Mouse (Mus musculus) hindbrain, embryonic 15.5 days (tissue): Measurements from ENCODE around the gene 4930404H24Rik. TPM values are rescaled to one million over a fixed set of nuclear protein-coding genes. Genes with fewer than 3 reads are reported as not detected.
"Not testable (repeated sequence)": the region's sequence is repeated elsewhere in the genome, so short reads cannot be mapped to it uniquely, and the experiment has no call there.

ENCODE experiments used
- ATAC-seq: fragments of 200-750 bp; cut with Nextera tagmentation; 2 replicates; pipeline ENCODE4 v1.8.0; 2017; ENCODE audit warnings: low read depth, moderate number of reproducible peaks, moderate TSS enrichment; ENCODE audit not compliant: low FRiP score
- H3K27ac ChIP-seq: fragments of 300-500 bp; sonication (generic); replicated peaks from 2 replicates; pipeline ENCODE4 v1.5.1; 2015; ENCODE audit warnings: mild to moderate bottlenecking, inconsistent platforms
- H3K27me3 ChIP-seq: fragments of 300-500 bp; sonication (generic); 2 replicates; pipeline ENCODE4 v1.6.1; 2015; ENCODE audit warnings: control low read depth, inconsistent platforms
- H3K36me3 ChIP-seq: fragments of 300-500 bp; sonication (generic); 2 replicates; pipeline ENCODE4 v1.6.1; 2015; ENCODE audit warnings: control low read depth, inconsistent platforms
- H3K4me1 ChIP-seq: fragments of 300-500 bp; sonication (generic); replicated peaks from 2 replicates; pipeline ENCODE4 v1.6.1; 2015; ENCODE audit warnings: control low read depth, inconsistent platforms
- H3K4me2 ChIP-seq: fragments of 300-500 bp; sonication (generic); 2 replicates; pipeline ENCODE4 v1.6.1; 2015; ENCODE audit warnings: moderate library complexity, mild to moderate bottlenecking, inconsistent platforms
- H3K4me3 ChIP-seq: fragments of 300-500 bp; sonication (generic); 2 replicates; pipeline ENCODE4 v1.5.1; 2015; ENCODE audit warnings: mild to moderate bottlenecking, inconsistent platforms
- H3K9ac ChIP-seq: fragments of 300-500 bp; sonication (generic); 2 replicates; pipeline ENCODE4 v1.6.1; 2015; ENCODE audit warnings: inconsistent platforms
- H3K9me3 ChIP-seq: fragments of 300-500 bp; sonication (generic); 2 replicates; pipeline ENCODE4 v1.6.1; 2016; ENCODE audit warnings: control low read depth, inconsistent platforms
- WGBS: fragments of 180-500 bp; shearing (Covaris S2); methylation state at CpG from one replicate; pipeline ENCODE4 v1.1.7; 2015; 5-methylcytosine and 5-hydroxymethylcytosine counted together
- polyA plus RNA-seq: library from polyadenylated mRNA; unstranded; fragments of >200 nt; fragmentation: Nextera tagmentation; extraction: Ambion mirVana; gene quantifications from 2 replicates; pipeline ENCODE4 v1.2.1, GENCODE M21; 2015

Gene 4930404H24Rik
- polyA plus RNA-seq, 1 experiment from 2014 or later, result not detected

- no peak overlapping the region for H3K4me3 ChIP-seq
Observed at GRCm38 (mm10) chr2:153483118-153483983, 9.2 kb upstream of the 4930404H24Rik start.

GRCm38 (mm10) chr2:153484071-153484470 lies 8.5 kb upstream of the 4930404H24Rik start:
- 27% methylated on average over 4 of the region's 4 CpGs for WGBS
- peak overlapping the region; percentile 39; the same call in 1 of the 2 replicates for H3K4me2 ChIP-seq
- ATAC-seq, result peak; percentile 12; the same call in 1 of the 2 replicates
- no peak overlapping the region for H3K9ac ChIP-seq
- peaks cover 43% of the 10 kb centered on the region for H3K4me1 ChIP-seq
- H3K36me3 ChIP-seq, result no peaks in the 10 kb centered on the region
- H3K9me3 ChIP-seq, result no peaks in the 10 kb centered on the region
- no peak overlapping the region for H3K4me3 ChIP-seq
- no peaks in the 10 kb centered on the region for H3K27me3 ChIP-seq
- H3K27ac ChIP-seq, result peak overlapping the region; percentile 83

More at GRCm38 (mm10) chr2:153483118-153483983, 9.2 kb upstream of the 4930404H24Rik start:
- Histone ChIP-seq H3K27me3 (no peaks in the 10 kb centered on the region), H3K9ac (peak overlapping the region; percentile 39), H3K4me2 (peak overlapping the region; percentile 39), H3K27ac (peak overlapping the region; percentile 83), H3K36me3 (no peaks in the 10 kb centered on the region), H3K9me3 (no peaks in the 10 kb centered on the region), H3K4me1 (peaks cover 43% of the 10 kb centered on the region)
- WGBS, result 4% methylated on average over 20 of the region's 20 CpGs
- peak; percentile 70 for ATAC-seq

GRCm38 (mm10) chr2:153490116-153490515 lies 2.5 kb upstream of the 4930404H24Rik start:
- no peaks in the 10 kb centered on the region for H3K9me3 ChIP-seq
- no peak overlapping the region for H3K4me2 ChIP-seq
- no peak overlapping the region for H3K9ac ChIP-seq
- H3K36me3 ChIP-seq, result no peaks in the 10 kb centered on the region
- no peaks in the 10 kb centered on the region for H3K27me3 ChIP-seq
- no peak overlapping the region for H3K27ac ChIP-seq
- H3K4me1 ChIP-seq, result peaks cover 45% of the 10 kb centered on the region
- no peak overlapping the region for H3K4me3 ChIP-seq
- WGBS, result 86% methylated on average over 1 of the region's 1 CpGs
- no peak for ATAC-seq

GRCm38 (mm10) chr2:153490940-153491339 lies 1.6 kb upstream of the 4930404H24Rik start:
- Histone ChIP-seq H3K9ac (no peak overlapping the region), H3K27me3 (no peaks in the 10 kb centered on the region), H3K4me3 (no peak overlapping the region), H3K4me1 (peaks cover 45% of the 10 kb centered on the region), H3K27ac (peak overlapping the region; percentile 98), H3K9me3 (no peaks in the 10 kb centered on the region), H3K36me3 (no peaks in the 10 kb centered on the region), H3K4me2 (peak overlapping the region; percentile 95; the same call in 1 of the 2 replicates)
- no peak for ATAC-seq
- WGBS, result 22% methylated on average over 5 of the region's 5 CpGs

- no peaks in the 10 kb centered on the region for H3K36me3 ChIP-seq
- H3K4me1 ChIP-seq, result peaks cover 52% of the 10 kb centered on the region
- H3K27ac ChIP-seq, result peak overlapping the region; percentile 98
- no peak for ATAC-seq
- H3K9me3 ChIP-seq, result no peaks in the 10 kb centered on the region
- H3K4me3 ChIP-seq, result peak overlapping the region; percentile 59
- H3K27me3 ChIP-seq, result no peaks in the 10 kb centered on the region
- H3K4me2 ChIP-seq, result peak overlapping the region; percentile 95
- peak overlapping the region; percentile 69 for H3K9ac ChIP-seq
- 7% methylated on average over 18 of the region's 18 CpGs for WGBS
Observed at GRCm38 (mm10) chr2:153491512-153492178, 945 bp upstream of the 4930404H24Rik start.

DNA sequence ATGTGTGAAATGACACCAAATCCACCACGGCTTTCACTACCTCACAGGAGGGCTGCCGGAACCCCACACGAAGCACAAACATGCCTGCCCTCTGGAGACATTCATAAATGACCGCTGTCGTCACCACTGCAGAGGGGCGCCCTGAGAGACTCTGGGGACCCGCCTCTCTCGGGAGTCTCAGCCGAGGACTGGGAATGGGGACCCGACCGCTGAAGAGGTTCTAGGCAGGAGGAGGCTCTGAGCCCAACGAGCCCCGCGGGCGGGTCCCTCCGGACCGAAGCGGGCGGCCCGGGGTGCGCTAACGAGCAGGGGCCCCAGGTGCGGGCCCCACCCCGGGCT lies 442 bp upstream of the 4930404H24Rik start:
- Histone ChIP-seq H3K27ac (peak overlapping the region; percentile 98), H3K4me1 (peaks cover 57% of the 10 kb centered on the region), H3K9me3 (no peaks in the 10 kb centered on the region), H3K4me3 (peak overlapping the region; percentile 59), H3K36me3 (no peaks in the 10 kb centered on the region), H3K9ac (peak overlapping the region; percentile 69), H3K27me3 (no peaks in the 10 kb centered on the region), H3K4me2 (peak overlapping the region; percentile 95)
- peak; percentile 47 for ATAC-seq
- under 1% methylated on average over 24 of the region's 24 CpGs for WGBS

GRCm38 (mm10) chr2:153493393-153493731 lies 772 bp downstream of the 4930404H24Rik start:
- Histone ChIP-seq H3K4me2 (peak overlapping the region; percentile 95), H3K4me3 (peak overlapping the region; percentile 59), H3K9me3 (no peaks in the 10 kb centered on the region), H3K27me3 (no peaks in the 10 kb centered on the region), H3K36me3 (no peaks in the 10 kb centered on the region), H3K4me1 (peaks cover 67% of the 10 kb centered on the region), H3K27ac (peak overlapping the region; percentile 98), H3K9ac (peak overlapping the region; percentile 69)
- 14% methylated on average over 2 of the region's 2 CpGs for WGBS
- ATAC-seq, result no peak

DNA sequence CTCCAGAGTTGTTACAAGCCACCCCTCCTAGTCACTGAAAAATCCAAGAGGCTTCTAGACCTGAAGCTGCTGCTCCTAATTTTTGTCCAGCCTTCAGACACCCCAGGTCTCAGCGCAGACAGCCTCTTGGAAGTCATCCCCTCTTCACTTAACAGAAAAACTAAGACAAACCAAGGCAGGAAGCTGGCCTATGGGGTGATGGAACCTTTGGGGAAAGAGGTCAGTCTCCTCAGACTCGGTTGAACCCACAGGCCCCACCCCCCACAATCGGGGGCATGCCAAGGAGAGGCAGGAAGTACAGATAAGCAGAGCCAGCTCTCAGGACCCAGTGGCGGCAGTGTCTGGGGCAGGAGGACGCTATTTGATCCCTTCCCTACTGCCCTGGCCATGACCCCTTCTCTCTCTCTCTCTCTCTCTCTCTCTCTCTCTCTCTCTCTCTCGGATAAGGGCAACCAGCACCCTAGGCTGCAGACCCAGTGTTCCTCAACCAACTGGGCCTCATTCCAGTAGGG lies 1.2 kb downstream of the 4930404H24Rik start:
- Histone ChIP-seq H3K4me1 (peaks cover 67% of the 10 kb centered on the region), H3K27me3 (no peaks in the 10 kb centered on the region), H3K9me3 (no peaks in the 10 kb centered on the region), H3K27ac (peak overlapping the region; percentile 98), H3K9ac (no peak overlapping the region), H3K4me2 (peak overlapping the region; percentile 95; the same call in 1 of the 2 replicates), H3K4me3 (no peak overlapping the region), H3K36me3 (no peaks in the 10 kb centered on the region)
- 21% methylated on average over 5 of the region's 6 CpGs for WGBS
- no peak for ATAC-seq

DNA sequence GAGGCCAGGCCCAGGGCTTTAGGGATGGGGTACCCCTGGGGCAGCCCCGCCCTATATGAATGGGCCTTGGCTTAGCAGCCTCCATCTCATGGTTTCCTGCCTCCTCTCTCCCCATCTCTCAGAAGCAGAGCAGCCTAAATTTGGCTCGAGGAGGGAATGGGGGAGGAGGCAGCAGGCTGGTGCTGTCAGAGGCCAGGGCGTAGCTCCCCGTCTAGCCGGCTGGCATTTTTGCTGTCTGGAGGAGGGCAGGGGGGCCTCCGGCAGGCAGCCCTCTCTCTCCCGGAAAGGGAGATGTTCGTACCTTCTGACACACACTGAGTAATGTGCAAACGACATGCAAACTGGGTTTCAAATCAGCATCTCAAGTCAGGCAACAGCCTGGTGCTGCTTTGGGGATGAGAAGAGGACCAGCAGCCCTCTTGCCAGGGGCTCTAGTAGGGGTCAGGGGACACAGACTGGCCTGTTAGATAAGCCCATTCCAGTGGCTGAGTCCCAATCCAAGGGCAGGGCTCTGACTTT lies 1.8 kb downstream of the 4930404H24Rik start:
- Histone ChIP-seq H3K9ac (0 out of 2 replicates have a peak overlapping the region, but pooled peaks have one; percentile 25), H3K4me2 (no peak overlapping the region; the same call in 1 of the 2 replicates)
- no peak for ATAC-seq

DNA sequence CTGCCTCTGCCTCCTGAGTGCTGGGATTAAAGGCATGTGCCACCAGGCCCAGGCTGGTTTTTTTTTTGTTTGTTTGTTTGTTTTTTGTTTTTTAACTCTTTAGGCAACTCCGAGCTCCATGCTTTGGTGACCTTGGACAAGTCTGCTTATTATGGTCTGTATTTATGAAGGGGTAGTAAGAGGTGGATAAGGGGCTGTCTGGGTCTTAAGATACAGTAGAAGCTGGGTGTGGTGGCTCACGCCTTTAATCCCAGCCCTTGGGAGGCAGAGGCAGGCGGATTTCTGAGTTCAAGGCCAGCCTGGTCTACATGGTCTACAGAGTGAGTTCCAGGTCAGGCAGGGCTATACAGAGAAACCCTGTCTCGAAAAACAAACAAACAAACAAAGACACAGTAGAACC lies 2.8 kb downstream of the 4930404H24Rik start:
- H3K27ac ChIP-seq, ATAC-seq, H3K9ac ChIP-seq, H3K4me3 ChIP-seq, H3K9me3 ChIP-seq, H3K27me3 ChIP-seq, H3K36me3 ChIP-seq, H3K4me2 ChIP-seq: not testable (repeated sequence)
- WGBS, result 95% methylated on average over 4 of the region's 4 CpGs
- H3K4me1 ChIP-seq, result peaks cover 63% of the 10 kb centered on the region

More for the DNA sequence above, 1.8 kb downstream of the 4930404H24Rik start:
- Histone ChIP-seq H3K27ac (peak overlapping the region; percentile 98), H3K9me3 (no peaks in the 10 kb centered on the region), H3K4me1 (peaks cover 67% of the 10 kb centered on the region), H3K4me3 (no peak overlapping the region), H3K27me3 (no peaks in the 10 kb centered on the region), H3K36me3 (no peaks in the 10 kb centered on the region)
- WGBS, result 25% methylated on average over 9 of the region's 9 CpGs

GRCm38 (mm10) chr2:153495818-153496217 lies 3.2 kb downstream of the 4930404H24Rik start:
- H3K27me3 ChIP-seq, result no peaks in the 10 kb centered on the region
- H3K9ac ChIP-seq, result no peak overlapping the region
- no peaks in the 10 kb centered on the region for H3K36me3 ChIP-seq
- H3K4me3 ChIP-seq, result no peak overlapping the region
- H3K27ac ChIP-seq, result no peak overlapping the region
- WGBS, result 91% methylated on average over 4 of the region's 4 CpGs
- no peak overlapping the region for H3K4me2 ChIP-seq
- no peak for ATAC-seq
- peaks cover 58% of the 10 kb centered on the region for H3K4me1 ChIP-seq
- H3K9me3 ChIP-seq, result no peaks in the 10 kb centered on the region

DNA sequence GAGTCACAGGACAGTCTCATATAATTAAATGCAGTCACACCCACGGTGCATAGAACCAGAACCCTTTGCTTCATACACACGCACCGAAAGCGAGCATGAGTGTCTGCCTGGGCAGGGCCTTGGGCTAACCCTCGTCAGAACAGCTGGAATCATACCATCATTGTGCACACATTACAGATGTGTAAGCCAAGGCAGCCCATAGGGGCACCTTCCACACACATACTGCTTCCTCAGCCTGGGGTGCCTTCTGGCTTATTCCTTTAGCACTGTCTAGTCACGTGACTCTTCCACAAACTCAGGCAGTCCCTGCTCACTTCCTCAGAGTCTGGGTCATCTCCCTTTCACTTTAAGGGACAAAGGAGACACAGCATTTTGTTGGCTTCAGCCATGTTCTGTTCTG lies 3.7 kb downstream of the 4930404H24Rik start:
- H3K4me3 ChIP-seq, result no peak overlapping the region
- ATAC-seq, result no peak
- peak overlapping the region; percentile 56 for H3K27ac ChIP-seq
- H3K4me1 ChIP-seq, result peaks cover 54% of the 10 kb centered on the region
- H3K9ac ChIP-seq, result no peak overlapping the region
- no peaks in the 10 kb centered on the region for H3K27me3 ChIP-seq
- H3K4me2 ChIP-seq, result no peak overlapping the region
- 77% methylated on average over 6 of the region's 6 CpGs for WGBS
- H3K9me3 ChIP-seq, result no peaks in the 10 kb centered on the region
- H3K36me3 ChIP-seq, result no peaks in the 10 kb centered on the region
